Mouse (Mus musculus) embryonic facial prominence, embryonic 14.5 days (tissue): Measurements from ENCODE around the gene Rft1. TPM values are rescaled to one million over a fixed set of nuclear protein-coding genes. Genes with fewer than 3 reads are reported as not detected.

Source experiments
- ATAC-seq: fragments of 200-750 bp; cut with Nextera tagmentation; 2 replicates; pipeline ENCODE4 v1.8.0; 2017; ENCODE audit warnings: low read depth, moderate number of reproducible peaks, moderate TSS enrichment
- DNase-seq: peaks from one replicate; pipeline ENCODE4 v3.0.0-alpha.2; 2015; ENCODE audit warnings: low spot score
- H3K27ac ChIP-seq: fragments of 300-500 bp; sonication (generic); replicated peaks from 2 replicates; pipeline ENCODE4 v1.5.1; 2014; ENCODE audit warnings: low read depth, mild to moderate bottlenecking, low read length, moderate library complexity
- H3K27me3 ChIP-seq: fragments of 300-500 bp; sonication (generic); replicated peaks from 2 replicates; pipeline ENCODE4 v1.6.1; 2014; ENCODE audit warnings: low read length; ENCODE audit not compliant: control insufficient read depth, insufficient read depth
- H3K36me3 ChIP-seq: fragments of 300-500 bp; sonication (generic); 2 replicates; pipeline ENCODE4 v1.6.1; 2014; ENCODE audit warnings: low read length, mixed read lengths; ENCODE audit not compliant: control insufficient read depth, insufficient read depth
- H3K4me1 ChIP-seq: fragments of 300-500 bp; sonication (generic); 2 replicates; pipeline ENCODE4 v1.6.1; 2014; ENCODE audit warnings: antibody characterized with exemption, low read length; ENCODE audit not compliant: control insufficient read depth, insufficient read depth
- H3K4me2 ChIP-seq: fragments of 300-500 bp; sonication (generic); 2 replicates; pipeline ENCODE4 v1.6.1; 2014; ENCODE audit warnings: low read depth, mild to moderate bottlenecking, low read length, moderate library complexity, mixed read lengths
- H3K4me3 ChIP-seq: fragments of 300-500 bp; sonication (generic); 2 replicates; pipeline ENCODE4 v1.5.1; 2014; ENCODE audit warnings: low read depth, mild to moderate bottlenecking, low read length
- H3K9ac ChIP-seq: fragments of 300-500 bp; sonication (generic); 2 replicates; pipeline ENCODE4 v1.6.1; 2014; ENCODE audit warnings: low read depth, mild to moderate bottlenecking, low read length, moderate library complexity, mixed read lengths
- H3K9me3 ChIP-seq: fragments of 300-500 bp; sonication (generic); 2 replicates; pipeline ENCODE4 v1.6.1; 2016; ENCODE audit warnings: low read length; ENCODE audit not compliant: control insufficient read depth
- WGBS: fragments of 180-500 bp; shearing (Covaris S2); extraction: QIAGEN DNeasy Blood & Tissue Kit; methylation state at CpG from one replicate; pipeline ENCODE4 v1.1.7; 2014; 5-methylcytosine and 5-hydroxymethylcytosine counted together
- polyA plus RNA-seq: library from polyadenylated mRNA; unstranded; fragments of >200 nt; fragmentation: Nextera tagmentation; extraction: Ambion mirVana; gene quantifications from 2 replicates; pipeline ENCODE4 v1.2.1, GENCODE M21; 2014

Gene Rft1
- polyA plus RNA-seq, 1 experiment from 2014 or later: 13.3 TPM

DNA sequence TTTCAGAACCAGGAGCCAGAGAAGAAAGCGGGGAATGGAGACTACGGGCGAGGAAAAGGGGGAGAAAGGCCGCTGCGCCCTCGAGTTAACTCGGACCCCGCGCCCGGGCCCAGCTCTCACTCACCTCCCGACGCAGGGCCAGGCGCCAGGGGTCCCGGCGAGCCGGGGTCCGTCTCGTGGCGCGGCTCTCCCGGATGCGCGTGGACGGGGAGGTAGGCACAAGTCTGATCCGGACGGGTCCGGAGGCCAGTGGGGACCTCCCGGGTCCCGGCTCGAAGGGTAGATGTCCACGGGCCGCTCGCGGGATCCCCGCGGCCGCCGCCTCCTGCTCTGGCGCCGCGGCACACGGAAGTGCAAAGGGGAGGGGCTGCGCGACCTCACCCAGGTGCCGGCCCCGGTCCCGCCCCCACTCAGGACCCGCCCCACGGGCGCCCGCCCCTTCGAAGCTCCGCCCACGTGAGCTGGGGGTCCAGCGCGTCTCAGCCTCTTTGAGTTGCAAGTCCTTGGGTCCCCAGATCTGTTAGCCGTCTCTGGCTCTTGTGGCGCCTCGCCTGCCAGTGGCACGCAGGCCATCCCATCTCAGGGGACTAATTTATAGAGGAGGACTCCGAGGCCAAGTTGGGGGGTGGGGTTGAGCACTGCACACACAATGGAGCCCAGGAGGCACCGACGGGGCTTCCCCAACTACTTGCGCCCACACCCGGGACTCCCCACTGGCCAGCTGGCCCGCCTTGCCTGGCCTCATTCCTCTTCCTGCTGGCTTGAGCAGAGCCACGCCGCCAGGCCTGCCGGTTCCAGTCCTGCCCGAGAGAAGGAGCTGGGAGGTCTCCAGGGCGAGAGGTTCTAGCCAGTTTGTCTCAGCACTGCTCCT lies 28.1 kb upstream of the Rft1 start, which contains the start of gene Prkcd:
Gene Prkcd, minus strand, starts transcription at position 355 of the 871 bp plus-strand sequence.
- Histone ChIP-seq H3K27me3 (no peaks in the 10 kb centered on the region), H3K9ac (peak within 1 kb of the TSS; percentile 76), H3K4me2 (peak within 1 kb of the TSS; percentile 84), H3K9me3 (no peaks in the 10 kb centered on the region), H3K4me1 (peaks cover 6% of the 10 kb centered on the region), H3K36me3 (no peaks in the 10 kb centered on the region), H3K27ac (peak within 1 kb of the TSS; percentile 64), H3K4me3 (peak within 1 kb of the TSS; percentile 78)
- peak; percentile 88 for ATAC-seq
- peak; percentile 90 for DNase-seq
- under 1% methylated on average over 20 of the region's 71 CpGs for WGBS

DNA sequence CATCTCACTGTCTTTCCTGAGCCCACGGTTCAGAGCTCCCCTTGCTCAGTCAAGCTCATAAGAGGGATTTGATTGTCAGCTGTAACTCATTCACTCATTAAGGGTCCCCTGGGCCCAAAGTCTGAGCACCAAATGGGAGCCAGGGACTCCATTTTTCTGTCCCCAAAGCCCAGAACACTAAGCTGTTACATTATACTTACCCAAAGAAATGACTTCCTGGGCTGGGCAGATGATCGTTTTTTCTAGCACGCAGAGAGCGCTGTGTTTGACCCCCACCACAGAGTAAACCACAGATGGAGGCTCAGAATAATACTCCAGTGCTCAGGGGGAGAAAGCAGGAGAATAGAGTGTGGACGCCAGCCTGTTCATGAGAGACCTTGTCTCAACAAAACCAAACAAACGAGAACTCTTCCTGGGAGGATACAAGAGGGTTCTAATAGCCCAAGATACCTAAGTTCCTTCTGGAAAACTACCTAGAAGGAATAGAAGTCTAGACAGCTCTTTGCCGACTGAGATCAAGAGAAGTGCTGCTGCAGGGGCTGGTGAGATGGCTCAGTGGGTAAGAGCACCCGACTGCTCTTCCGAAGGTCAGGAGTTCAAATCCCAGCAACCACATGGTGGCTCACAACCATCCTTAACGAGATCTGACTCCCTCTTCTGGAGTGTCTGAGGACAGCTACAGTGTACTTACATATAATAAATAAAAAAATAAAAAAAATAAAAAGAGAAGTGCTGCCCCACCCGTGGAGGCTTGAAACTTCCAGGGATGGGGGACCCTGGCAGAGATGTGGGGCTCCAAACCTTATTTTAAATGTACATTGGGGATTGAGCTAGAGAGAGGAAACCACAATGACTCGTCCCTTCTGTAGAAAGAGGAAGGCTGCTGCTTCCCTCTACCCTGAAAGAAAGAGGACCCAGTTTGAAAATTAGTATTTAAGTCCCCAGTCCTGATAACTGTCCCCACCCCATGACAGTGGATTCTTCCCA lies 27.1 kb upstream of the Rft1 start:
- Histone ChIP-seq H3K9me3 (no peaks in the 10 kb centered on the region), H3K36me3 (no peaks in the 10 kb centered on the region), H3K27ac (peak overlapping the region; percentile 64; the same call in 1 of the 2 replicates), H3K4me3 (peak overlapping the region; percentile 78), H3K27me3 (no peaks in the 10 kb centered on the region), H3K9ac (peak overlapping the region; percentile 76), H3K4me2 (peak overlapping the region; percentile 84), H3K4me1 (peaks cover 9% of the 10 kb centered on the region)
- DNase-seq (no peak), ATAC-seq (no peak)
- 51% methylated on average over 12 of the region's 12 CpGs for WGBS

DNA sequence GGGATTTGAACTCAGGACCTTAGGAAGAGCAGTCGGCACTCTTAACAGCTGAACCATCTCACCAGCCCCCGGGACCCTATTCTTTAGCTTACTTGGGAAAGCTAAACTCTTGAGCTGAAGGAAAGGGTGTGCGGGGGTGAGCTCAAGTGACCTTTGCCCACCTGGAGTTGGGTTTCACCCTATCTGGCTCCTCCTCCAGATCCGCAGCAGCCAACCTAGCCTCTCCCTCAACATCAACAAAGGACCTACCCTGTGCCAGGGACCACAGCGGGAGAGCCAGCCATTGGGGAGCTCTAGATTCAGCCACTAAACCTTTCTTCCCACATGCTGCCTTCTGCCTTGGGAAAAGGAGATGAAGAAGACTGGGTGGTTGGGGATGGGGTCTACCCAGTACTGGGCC lies 25.9 kb upstream of the Rft1 start:
- H3K27ac ChIP-seq: no peak overlapping the region
- H3K27me3 ChIP-seq: no peaks in the 10 kb centered on the region
- H3K9me3 ChIP-seq: no peaks in the 10 kb centered on the region
- no peaks in the 10 kb centered on the region for H3K36me3 ChIP-seq
- ATAC-seq (no peak), DNase-seq (no peak)
- H3K4me3 ChIP-seq: no peak overlapping the region
- WGBS: 88% methylated on average over 5 of the region's 5 CpGs
- H3K4me2 ChIP-seq: no peak overlapping the region
- H3K9ac ChIP-seq: no peak overlapping the region
- H3K4me1 ChIP-seq: peaks cover 9% of the 10 kb centered on the region

DNA sequence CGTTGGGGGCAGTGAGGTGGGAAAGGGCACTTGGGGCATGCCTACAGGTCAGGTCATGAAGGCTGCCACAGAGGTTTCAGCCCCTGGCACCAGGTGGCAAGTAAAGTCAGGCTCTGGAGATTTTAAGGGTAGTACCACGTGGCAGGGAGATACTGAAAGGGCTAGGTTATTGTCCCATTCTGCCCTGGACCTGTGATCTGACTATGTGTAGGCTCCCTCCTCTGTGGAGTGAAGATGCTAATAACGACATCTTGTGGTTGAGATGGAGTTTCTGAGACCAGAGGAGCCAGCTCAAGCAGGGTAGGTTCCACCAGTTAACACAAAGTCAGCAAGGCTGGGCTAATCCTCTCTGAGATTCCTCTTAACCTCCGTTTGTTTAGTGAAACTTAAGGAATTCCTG lies 24.3 kb upstream of the Rft1 start:
- H3K9ac ChIP-seq: no peak overlapping the region
- no peak overlapping the region for H3K4me3 ChIP-seq
- H3K36me3 ChIP-seq: no peaks in the 10 kb centered on the region
- WGBS: 35% methylated on average over 4 of the region's 4 CpGs
- H3K27me3 ChIP-seq: no peaks in the 10 kb centered on the region
- ATAC-seq (no peak), DNase-seq (no peak)
- no peak overlapping the region for H3K4me2 ChIP-seq
- H3K4me1 ChIP-seq: peaks cover 9% of the 10 kb centered on the region
- H3K9me3 ChIP-seq: no peaks in the 10 kb centered on the region
- no peak overlapping the region for H3K27ac ChIP-seq

DNA sequence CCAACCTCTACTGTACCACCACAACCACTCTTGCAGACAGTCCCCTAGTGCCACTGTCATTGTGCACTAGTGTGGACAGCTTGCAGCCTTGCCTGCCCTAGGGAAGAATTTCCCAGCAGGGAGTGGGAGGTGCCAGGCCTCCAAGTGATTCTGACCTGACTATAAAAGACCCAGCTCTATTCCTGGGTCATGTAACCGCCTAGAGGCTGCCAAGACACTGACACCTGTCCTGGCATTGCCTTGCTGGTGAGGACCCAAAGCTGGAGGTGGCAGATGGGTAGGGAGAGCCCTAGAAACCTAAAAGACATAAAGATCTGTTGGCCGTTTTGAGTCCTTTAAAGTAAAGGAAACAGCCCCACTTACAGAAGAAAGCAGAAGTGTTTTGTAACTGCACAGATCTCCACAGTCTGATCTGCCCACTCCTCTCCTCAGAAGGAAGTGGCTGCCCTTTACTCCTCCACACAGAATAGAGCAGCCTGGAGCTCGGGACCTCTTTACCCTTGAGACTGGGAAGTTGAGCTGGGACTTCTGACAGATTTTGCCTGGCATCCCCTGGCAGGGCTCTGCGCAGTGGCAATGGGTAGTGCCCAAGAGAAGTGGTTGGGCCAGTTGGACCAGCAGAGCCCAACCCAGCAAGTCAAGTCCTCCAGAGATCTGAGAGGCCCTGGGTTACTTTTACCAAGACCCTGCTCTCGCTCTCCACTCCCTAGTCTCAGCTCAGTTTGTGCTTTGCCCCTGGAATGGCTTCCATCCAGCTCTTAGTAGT lies 23.2 kb upstream of the Rft1 start:
- Histone ChIP-seq H3K4me1 (peaks cover 9% of the 10 kb centered on the region; the same call in 1 of the 2 replicates), H3K27ac (peak overlapping the region; percentile 33; the same call in 1 of the 2 replicates), H3K4me3 (no peak overlapping the region), H3K9me3 (no peaks in the 10 kb centered on the region), H3K27me3 (no peaks in the 10 kb centered on the region), H3K36me3 (no peaks in the 10 kb centered on the region), H3K4me2 (no peak overlapping the region), H3K9ac (no peak overlapping the region)
- 65% methylated on average over 5 of the region's 5 CpGs for WGBS
- peak; percentile 35; the same call in 1 of the 2 replicates for ATAC-seq
- peak; percentile 20 for DNase-seq

DNA sequence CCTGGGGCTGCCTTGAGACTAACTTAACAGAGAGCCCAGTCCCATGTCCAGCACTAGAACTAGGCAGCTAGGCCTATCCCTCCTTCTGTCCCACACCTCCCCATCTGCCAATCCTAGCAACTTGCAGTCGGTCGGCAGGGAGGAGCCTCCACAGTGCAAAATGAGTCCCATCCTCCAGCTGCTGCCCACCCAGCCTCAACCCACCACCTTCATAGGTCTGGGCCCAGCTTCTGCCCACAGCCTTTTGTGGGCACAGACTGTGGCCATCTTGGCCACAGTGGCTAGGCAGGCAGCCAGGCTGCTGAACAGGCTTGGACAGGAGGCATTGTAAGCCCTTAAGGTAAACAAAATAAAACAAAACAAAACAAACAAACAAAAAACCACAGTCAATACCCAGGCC lies 22.3 kb upstream of the Rft1 start:
- 65% methylated on average over 2 of the region's 2 CpGs for WGBS
- peak; percentile 33 for DNase-seq
- Histone ChIP-seq H3K4me3 (no peak overlapping the region), H3K9ac (no peak overlapping the region), H3K36me3 (no peaks in the 10 kb centered on the region), H3K9me3 (no peaks in the 10 kb centered on the region), H3K4me1 (peaks cover 7% of the 10 kb centered on the region), H3K4me2 (no peak overlapping the region), H3K27me3 (no peaks in the 10 kb centered on the region), H3K27ac (peak overlapping the region; percentile 33; the same call in 1 of the 2 replicates)
- peak; percentile 19; the same call in 1 of the 2 replicates for ATAC-seq

DNA sequence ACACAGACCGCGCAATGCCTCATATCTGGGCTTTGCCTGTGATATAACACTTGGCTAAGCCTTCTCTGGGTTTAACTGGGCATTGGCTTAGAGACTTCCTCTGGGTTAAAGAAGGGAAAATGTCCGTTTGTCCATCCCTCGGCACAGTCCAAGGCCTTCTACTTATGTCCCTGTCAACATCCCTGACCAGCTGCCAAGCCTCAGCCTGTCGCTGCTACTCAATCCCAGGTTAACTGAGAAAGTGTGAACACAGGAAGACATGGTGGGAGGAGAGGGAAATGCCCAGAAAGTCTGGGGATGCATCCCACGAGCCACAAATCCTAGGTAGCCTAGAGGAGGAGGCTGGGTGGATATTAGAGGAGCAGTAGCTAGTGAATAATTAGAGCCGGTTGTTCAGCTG lies 20.5 kb upstream of the Rft1 start:
- no peaks in the 10 kb centered on the region for H3K36me3 ChIP-seq
- no peaks in the 10 kb centered on the region for H3K27me3 ChIP-seq
- H3K4me3 ChIP-seq: no peak overlapping the region
- H3K4me1 ChIP-seq: peaks cover 14% of the 10 kb centered on the region; the same call in 1 of the 2 replicates
- H3K9ac ChIP-seq: no peak overlapping the region
- H3K9me3 ChIP-seq: no peaks in the 10 kb centered on the region
- ATAC-seq: no peak
- no peak overlapping the region for H3K27ac ChIP-seq
- H3K4me2 ChIP-seq: no peak overlapping the region
- DNase-seq: no peak
- WGBS: 71% methylated on average over 7 of the region's 7 CpGs

DNA sequence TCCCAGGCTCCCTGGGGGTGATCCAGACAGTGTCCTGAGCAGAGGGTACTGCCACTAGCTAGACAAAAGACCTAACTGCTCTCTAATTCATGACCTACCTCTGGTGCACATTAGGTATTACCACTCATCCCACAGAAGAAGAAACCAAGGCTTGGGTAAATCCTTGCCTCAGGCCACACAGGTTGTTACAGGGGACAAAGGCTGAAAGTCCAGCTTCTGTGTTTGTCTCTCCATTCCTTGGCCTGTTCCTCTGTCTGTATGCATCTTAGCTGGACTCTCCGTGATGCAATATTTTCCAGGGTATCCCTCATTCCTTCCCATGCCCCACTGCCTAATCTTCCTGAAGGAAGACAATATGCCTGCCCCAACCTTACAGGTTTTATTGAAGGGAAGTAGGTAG lies 19.7 kb upstream of the Rft1 start:
- Histone ChIP-seq H3K4me1 (peaks cover 14% of the 10 kb centered on the region; the same call in 1 of the 2 replicates), H3K27ac (no peak overlapping the region), H3K4me2 (no peak overlapping the region), H3K9ac (no peak overlapping the region), H3K36me3 (no peaks in the 10 kb centered on the region), H3K9me3 (no peaks in the 10 kb centered on the region), H3K27me3 (no peaks in the 10 kb centered on the region), H3K4me3 (no peak overlapping the region)
- ATAC-seq (no peak), DNase-seq (no peak)
- WGBS: 89% methylated on average over 1 of the region's 1 CpGs
